Mouse (Mus musculus) G1E (cell line): ENCODE results near the gene Slit1.

Source experiments
- CTCF ChIP-seq: IDR thresholded peaks from 2 replicates; pipeline ENCODE4 v1.5.1; 2012; ENCODE audit warnings: low read depth, low read length, inconsistent platforms, mixed read lengths
- GATA1 ChIP-seq: IDR thresholded peaks from 2 replicates; pipeline ENCODE4 v1.6.1; 2012; ENCODE audit warnings: borderline replicate concordance, low read length, inconsistent platforms, mixed read lengths
- POLR2AphosphoS5 ChIP-seq: IDR thresholded peaks from 2 replicates; pipeline ENCODE4 v1.6.1; 2012; ENCODE audit warnings: low read depth, low read length, inconsistent platforms; ENCODE audit not compliant: insufficient replicate concordance
- TAL1 ChIP-seq: conservative IDR thresholded peaks from 2 replicates; pipeline ENCODE4 v1.6.1; 2012; ENCODE audit warnings: low read depth, low read length, inconsistent platforms, mixed read lengths

GRCm38 (mm10) chr19:41589026-41589425 is 154.4 kb downstream of the Slit1 start:
- TF ChIP-seq POLR2AphosphoS5, result no peak
- TF ChIP-seq CTCF, result no peak
- no peak for TF ChIP-seq GATA1
- TF ChIP-seq TAL1, result no peak
